Mouse (Mus musculus): Measurements from ENCODE around the gene Gm853. TPM values are rescaled to one million over a fixed set of nuclear protein-coding genes. Genes with fewer than 3 reads are reported as not detected.
A peak's percentile ranks its signal among the peaks of the same experiment; 100 is the strongest.

Gene Gm853
- polyA plus RNA-seq, 2 experiments = not detected

- Histone ChIP-seq H3K27me3 (ENCODE audit: control insufficient read depth, insufficient read depth, low read length) (peaks cover 13% of the 10 kb centered on the region), H3K9ac (replicated peaks) (no peak overlapping the region), H3K27ac (no peak overlapping the region), H3K36me3 (replicated peaks; ENCODE audit: control insufficient read depth, insufficient read depth, low read depth) (0 out of 2 replicates have a peak, but pooled peaks cover 4% of the 10 kb centered on the region), H3K4me1 (replicated peaks; ENCODE audit: control insufficient read depth in 2 of 2, insufficient read depth in 2 of 2, low read length in 1 of 2) (no peaks in the 10 kb centered on the region), H3K4me3 (ENCODE audit: insufficient read depth in 1 of 2, low read depth in 2 of 2, low read length in 2 of 2) (no peak overlapping the region), H3K4me2 (ENCODE audit: low read depth) (no peak overlapping the region), H3K9me3 (ENCODE audit: control insufficient read depth, low read length) (no peaks in the 10 kb centered on the region)
- TF ChIP-seq CTCF (IDR thresholded peaks at IDR 0.05; ENCODE audit: low read depth) (no peak), EP300 (IDR thresholded peaks at IDR 0.05; ENCODE audit: low read depth) (no peak)
- 70% methylated on average over 18 of the region's 18 CpGs for WGBS (ENCODE audit: insufficient replicate concordance)
- no peak for DNase-seq (ENCODE audit: low read depth in 3 of 3, low spot score in 3 of 3)
- ATAC-seq (ENCODE audit: insufficient read depth) = no peak
These were observed 56.1 kb downstream of the Gm853 start for GRCm38 (mm10) chr4:130166061-130166460.

GRCm38 (mm10) chr4:130164121-130164520 is 58.1 kb downstream of the Gm853 start:
- Histone ChIP-seq H3K9me3 (ENCODE audit: control insufficient read depth, low read length) (no peaks in the 10 kb centered on the region), H3K27ac (no peak overlapping the region), H3K4me1 (replicated peaks; ENCODE audit: control insufficient read depth in 2 of 2, insufficient read depth in 2 of 2, low read length in 1 of 2) (no peaks in the 10 kb centered on the region), H3K27me3 (ENCODE audit: control insufficient read depth, insufficient read depth, low read length) (peaks cover 13% of the 10 kb centered on the region), H3K4me2 (ENCODE audit: low read depth) (no peak overlapping the region), H3K4me3 (ENCODE audit: insufficient read depth in 1 of 2, low read depth in 2 of 2, low read length in 2 of 2) (no peak overlapping the region), H3K9ac (replicated peaks) (no peak overlapping the region), H3K36me3 (replicated peaks; ENCODE audit: control insufficient read depth, insufficient read depth, low read depth) (0 out of 2 replicates have a peak, but pooled peaks cover 4% of the 10 kb centered on the region)
- TF ChIP-seq CTCF (IDR thresholded peaks at IDR 0.05; ENCODE audit: low read depth) (no peak), EP300 (IDR thresholded peaks at IDR 0.05; ENCODE audit: low read depth) (no peak)
- ATAC-seq (ENCODE audit: insufficient read depth) = no peak
- no peak for DNase-seq (ENCODE audit: low read depth in 3 of 3, low spot score in 3 of 3)
- 58% methylated on average over 6 of the region's 6 CpGs for WGBS (ENCODE audit: insufficient replicate concordance)

- Histone ChIP-seq H3K4me2 (ENCODE audit: low read depth) (peak overlapping the region; percentile 13; the same call in 1 of the 2 replicates), H3K4me1 (replicated peaks; ENCODE audit: control insufficient read depth in 2 of 2, insufficient read depth in 2 of 2, low read length in 1 of 2) (no peaks in the 10 kb centered on the region), H3K4me3 (ENCODE audit: insufficient read depth in 1 of 2, low read depth in 2 of 2, low read length in 2 of 2) (no peak overlapping the region), H3K27me3 (ENCODE audit: control insufficient read depth, insufficient read depth, low read length) (peaks cover 13% of the 10 kb centered on the region), H3K27ac (no peak overlapping the region), H3K9me3 (ENCODE audit: control insufficient read depth, low read length) (no peaks in the 10 kb centered on the region), H3K9ac (replicated peaks) (no peak overlapping the region), H3K36me3 (replicated peaks; ENCODE audit: control insufficient read depth, insufficient read depth, low read depth) (0 out of 2 replicates have a peak, but pooled peaks cover 4% of the 10 kb centered on the region)
- TF ChIP-seq CTCF (IDR thresholded peaks at IDR 0.05; ENCODE audit: low read depth) = no peak
- no peak for TF ChIP-seq EP300 (IDR thresholded peaks at IDR 0.05; ENCODE audit: low read depth)
- 2% methylated on average over 20 of the region's 20 CpGs for WGBS (ENCODE audit: insufficient replicate concordance)
- DNase-seq (ENCODE audit: low read depth in 3 of 3, low spot score in 3 of 3) = no peak
- ATAC-seq (ENCODE audit: insufficient read depth) = no peak
These were observed 58.8 kb downstream of the Gm853 start for GRCm38 (mm10) chr4:130163391-130163861.

GRCm38 (mm10) chr4:130161349-130161748 is 60.9 kb downstream of the Gm853 start:
- DNase-seq (ENCODE audit: low read depth in 3 of 3, low spot score in 3 of 3) (no peak), ATAC-seq (ENCODE audit: insufficient read depth) (no peak)
- H3K36me3 ChIP-seq (replicated peaks; ENCODE audit: control insufficient read depth, insufficient read depth, low read depth) = 0 out of 2 replicates have a peak, but pooled peaks cover 4% of the 10 kb centered on the region
- no peak overlapping the region for H3K9ac ChIP-seq (replicated peaks)
- TF ChIP-seq CTCF (IDR thresholded peaks at IDR 0.05; ENCODE audit: low read depth) = no peak
- TF ChIP-seq EP300 (IDR thresholded peaks at IDR 0.05; ENCODE audit: low read depth) = no peak
- peaks cover 13% of the 10 kb centered on the region for H3K27me3 ChIP-seq (ENCODE audit: control insufficient read depth, insufficient read depth, low read length)
- H3K9me3 ChIP-seq (ENCODE audit: control insufficient read depth, low read length) = no peaks in the 10 kb centered on the region
- no peak overlapping the region for H3K27ac ChIP-seq
- H3K4me1 ChIP-seq (replicated peaks; ENCODE audit: control insufficient read depth in 2 of 2, insufficient read depth in 2 of 2, low read length in 1 of 2) = no peaks in the 10 kb centered on the region
- no peak overlapping the region for H3K4me2 ChIP-seq (ENCODE audit: low read depth)
- H3K4me3 ChIP-seq (ENCODE audit: insufficient read depth in 1 of 2, low read depth in 2 of 2, low read length in 2 of 2) = no peak overlapping the region
- 25% methylated on average over 4 of the region's 4 CpGs for WGBS (ENCODE audit: insufficient replicate concordance)

Other genes starting within 250 kb of the Gm853 start
- gene Adgrb2, start 237.5 kb downstream of the Gm853 start, polyA plus RNA-seq (2012; rRNA removed) = 0.22 and 0.24 TPM in 2 replicates
- 0.15 TPM in 1 of 2 replicates, not detected in the other for gene Adgrb2, start 237.5 kb downstream of the Gm853 start, polyA plus RNA-seq (2014; fragmentation: Nextera tagmentation; extraction: Ambion mirVana)
- gene Col16a1, start 174.6 kb downstream of the Gm853 start, polyA plus RNA-seq (2012; rRNA removed) = 2.0 and 3.0 TPM in 2 replicates
- 1.5 and 2.3 TPM in 2 replicates for gene Col16a1, start 174.6 kb downstream of the Gm853 start, polyA plus RNA-seq (2014; fragmentation: Nextera tagmentation; extraction: Ambion mirVana)
- gene Pef1, start 119.8 kb downstream of the Gm853 start, polyA plus RNA-seq (2012; rRNA removed) = 24.9 and 31.4 TPM in 2 replicates
- 38.9 and 41.3 TPM in 2 replicates for gene Pef1, start 119.8 kb downstream of the Gm853 start, polyA plus RNA-seq (2014; fragmentation: Nextera tagmentation; extraction: Ambion mirVana)
- 0.04 TPM in 1 of 2 replicates, not detected in the other for gene Hcrtr1, start 83.0 kb downstream of the Gm853 start, polyA plus RNA-seq (2012; rRNA removed)
- gene Hcrtr1, start 83.0 kb downstream of the Gm853 start, polyA plus RNA-seq (2014; fragmentation: Nextera tagmentation; extraction: Ambion mirVana) = not detected in 2 replicates
- 24.4 and 27.0 TPM in 2 replicates for gene Tinagl1, start 47.3 kb downstream of the Gm853 start, polyA plus RNA-seq (2012; rRNA removed)
- 18.2 and 20.7 TPM in 2 replicates for gene Tinagl1, start 47.3 kb downstream of the Gm853 start, polyA plus RNA-seq (2014; fragmentation: Nextera tagmentation; extraction: Ambion mirVana)
- gene Serinc2, start 56.8 kb upstream of the Gm853 start, polyA plus RNA-seq (2012; rRNA removed) = 0.45 and 0.48 TPM in 2 replicates
- gene Serinc2, start 56.8 kb upstream of the Gm853 start, polyA plus RNA-seq (2014; fragmentation: Nextera tagmentation; extraction: Ambion mirVana) = 0.23 and 0.30 TPM in 2 replicates
- gene Fabp3, start 86.2 kb upstream of the Gm853 start, polyA plus RNA-seq (2012; rRNA removed) = 0.15 and 0.61 TPM in 2 replicates
- gene Fabp3, start 86.2 kb upstream of the Gm853 start, polyA plus RNA-seq (2014; fragmentation: Nextera tagmentation; extraction: Ambion mirVana) = 0.22 and 0.29 TPM in 2 replicates
- 0.08 TPM in 1 of 2 replicates, not detected in the other for gene Gm10570, start 86.3 kb upstream of the Gm853 start, polyA plus RNA-seq (2012; rRNA removed)
- not detected in 2 replicates for gene Gm10570, start 86.3 kb upstream of the Gm853 start, polyA plus RNA-seq (2014; fragmentation: Nextera tagmentation; extraction: Ambion mirVana)
- 10.8 and 17.1 TPM in 2 replicates for gene Zcchc17, start 137.5 kb upstream of the Gm853 start, polyA plus RNA-seq (2012; rRNA removed)
- gene Zcchc17, start 137.5 kb upstream of the Gm853 start, polyA plus RNA-seq (2014; fragmentation: Nextera tagmentation; extraction: Ambion mirVana) = 44.9 and 49.7 TPM in 2 replicates
- 39.8 and 50.3 TPM in 2 replicates for gene Snrnp40, start 137.7 kb upstream of the Gm853 start, polyA plus RNA-seq (2012; rRNA removed)
- 74.6 and 77.2 TPM in 2 replicates for gene Snrnp40, start 137.7 kb upstream of the Gm853 start, polyA plus RNA-seq (2014; fragmentation: Nextera tagmentation; extraction: Ambion mirVana)

All from liver, embryonic 14.5 days (tissue).